Mouse (Mus musculus) layer of hippocampus, adult 2 months (tissue): ENCODE data around the gene Acad9. TPM values are rescaled to one million over a fixed set of nuclear protein-coding genes. Genes with fewer than 3 reads are reported as not detected.

Source experiments
- DNase-seq, 2 experiments: peaks; one replicate each; pipeline ENCODE4 v3.0.0; 2022; ENCODE audit warnings: low spot score in 2 of 2
- H3K27ac ChIP-seq: fragments of 200-600 bp; 2 replicates; pipeline ENCODE4 v1.8.1; 2022
- H3K4me3 ChIP-seq: fragments of 200-600 bp; 2 replicates; pipeline ENCODE4 v1.8.1; 2022; ENCODE audit warnings: mild to moderate bottlenecking
- CTCF ChIP-seq: fragments of 200-600 bp; conservative IDR thresholded peaks from 2 replicates; pipeline ENCODE4 v1.8.1; 2022; ENCODE audit warnings: antibody characterized with exemption, mild to moderate bottlenecking, moderate library complexity
- long read RNA-seq, 2 experiments: library from polyadenylated mRNA; stranded (forward); transcript quantifications; one replicate each; pipeline ENCODE4 v2.0.0; 2021; ENCODE audit warnings: borderline mapping rate in 2 of 2
- total RNA-seq, 2 experiments: library from RNA; stranded (reverse); gene quantifications; 2 replicates each; pipeline ENCODE4 v1.2.3; 2021

The Acad9 gene
- total RNA-seq = 10 to 100 TPM; 45.4 to 49.0 TPM
- long read RNA-seq, experiment 1, transcript Acad9-201 (18 exons, 3,930 nt) = major isoform, 24 of 36 reads
- long read RNA-seq, experiment 1, partial matches to known transcripts = 2 of 36 reads
- long read RNA-seq, experiment 1, other reads (novel, unspliced or antisense) = 10 of 36 reads
- long read RNA-seq, experiment 2, transcript Acad9-201 (18 exons, 3,930 nt) = major isoform, 42 of 63 reads
- long read RNA-seq, experiment 2, partial matches to known transcripts = 0 of 63 reads
- long read RNA-seq, experiment 2, other reads (novel, unspliced or antisense) = 20 of 63 reads

GRCm38 (mm10) chr3:36065843-36066651 lies at the start of gene Acad9:
Gene Acad9 (plus strand): TSS chr3:36065979.
- TF ChIP-seq CTCF = no peak
- peak; percentile 96 to 98 for DNase-seq
- Histone ChIP-seq H3K27ac (peak within 1 kb of the TSS; percentile 88), H3K4me3 (peak within 1 kb of the TSS; percentile 89)

- no peak overlapping the region for H3K27ac ChIP-seq
- DNase-seq = no peak
- TF ChIP-seq CTCF = no peak
- no peak overlapping the region for H3K4me3 ChIP-seq
Observed at GRCm38 (mm10) chr3:36025732-36026131, 40.0 kb upstream of the Acad9 start.

DNA sequence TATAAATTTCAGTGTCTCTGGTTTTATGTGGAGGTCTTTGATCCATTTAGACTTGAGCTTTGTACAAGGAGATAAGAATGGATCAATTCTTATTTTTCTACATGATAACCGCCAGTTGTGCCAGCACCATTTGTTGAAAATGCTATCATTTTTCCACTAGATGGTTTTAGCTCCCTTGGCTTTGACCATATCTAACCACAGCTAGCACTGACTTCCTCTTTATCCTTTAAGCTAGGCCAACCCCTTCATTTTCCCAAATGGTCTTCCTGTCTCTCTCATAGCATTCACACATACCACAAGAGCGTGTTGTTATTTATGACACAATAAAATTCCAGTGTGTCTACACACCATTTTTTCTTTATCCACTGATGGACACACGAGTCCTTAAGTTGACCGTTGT lies 35.8 kb upstream of the Acad9 start:
- DNase-seq = no peak
- no peak overlapping the region for H3K27ac ChIP-seq

DNA sequence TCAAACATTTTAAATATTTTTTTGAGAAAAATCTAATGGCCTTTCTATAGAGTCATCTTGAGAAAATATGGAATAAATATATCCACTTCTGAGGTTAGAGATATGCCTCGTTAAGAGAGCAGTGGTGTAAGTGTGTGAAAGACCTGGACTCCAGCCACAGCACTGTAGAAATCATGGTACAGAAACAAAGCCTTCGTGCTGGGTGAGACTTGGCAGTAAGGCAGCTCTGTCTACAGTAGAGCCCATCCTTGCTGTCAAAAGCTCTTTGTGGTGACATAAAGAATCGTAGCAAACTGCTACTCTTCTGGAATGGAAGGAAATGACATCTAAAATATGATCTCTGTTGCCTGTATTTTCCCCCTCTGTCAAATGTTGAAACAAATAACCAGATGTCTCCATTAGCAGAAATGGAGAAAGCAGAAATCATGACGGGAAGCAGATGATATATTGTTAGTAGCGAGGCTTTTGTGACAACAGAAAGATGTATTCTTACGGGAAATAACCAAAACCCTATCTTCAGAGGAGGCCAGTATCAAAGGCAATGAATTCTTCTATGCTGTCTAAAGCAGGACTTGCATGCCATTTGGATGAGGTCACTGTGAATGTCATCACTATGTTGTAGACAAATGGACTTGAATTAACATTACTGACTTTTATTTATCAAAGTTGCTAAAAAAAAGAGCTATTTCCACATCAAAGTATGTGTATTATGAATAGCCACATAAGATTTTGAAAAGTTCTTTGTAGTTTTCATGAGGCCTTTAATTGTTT lies 33.9 kb upstream of the Acad9 start:
- no peak for DNase-seq

More for the DNA sequence above, 35.8 kb upstream of the Acad9 start:
- no peak for TF ChIP-seq CTCF
- H3K4me3 ChIP-seq = no peak overlapping the region

DNA sequence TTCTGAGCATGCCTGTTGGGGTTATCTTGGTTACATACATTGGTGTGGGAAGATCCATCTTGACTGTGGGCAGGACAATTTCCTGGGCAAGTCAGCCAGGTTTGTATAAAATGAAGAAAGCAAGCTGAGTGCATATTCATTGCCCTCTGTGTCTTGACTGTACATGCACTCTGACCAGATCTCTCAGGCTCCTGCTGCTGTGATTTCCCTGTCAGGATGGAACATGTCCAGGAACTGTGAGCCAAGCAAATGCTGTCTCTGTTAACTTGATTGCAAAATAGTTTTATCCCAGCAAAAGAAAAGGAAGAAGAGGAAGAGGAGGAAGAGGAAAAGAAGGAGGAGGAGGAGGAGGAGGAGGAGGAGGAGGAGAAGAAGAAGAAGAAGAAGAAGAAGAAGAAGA lies 21.3 kb upstream of the Acad9 start:
- DNase-seq = no peak
- no peak overlapping the region for H3K4me3 ChIP-seq
- no peak overlapping the region for H3K27ac ChIP-seq
- no peak for TF ChIP-seq CTCF

More for the DNA sequence above, 33.9 kb upstream of the Acad9 start:
- no peak for TF ChIP-seq CTCF
- H3K4me3 ChIP-seq = no peak overlapping the region
- H3K27ac ChIP-seq = no peak overlapping the region

DNA sequence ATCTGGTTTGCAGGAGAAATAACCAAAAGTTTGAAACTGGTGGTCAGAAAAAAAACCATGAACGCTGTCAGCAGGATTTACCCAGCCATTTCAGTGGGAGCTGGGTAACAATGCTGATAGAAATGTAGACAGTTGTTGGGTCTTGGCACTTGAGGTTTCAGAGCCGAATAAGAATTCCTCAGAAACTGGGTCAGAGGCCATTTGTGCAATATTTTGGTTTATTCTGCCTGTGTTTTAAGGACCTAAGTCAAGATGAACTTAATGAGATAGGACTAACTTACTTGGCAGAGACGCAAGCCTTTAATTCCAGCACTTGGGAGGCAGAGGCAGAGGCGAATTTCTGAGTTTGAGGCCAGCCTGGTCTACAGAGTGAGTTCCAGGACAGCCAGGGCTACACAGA lies 20.7 kb upstream of the Acad9 start:
- Histone ChIP-seq H3K4me3 (no peak overlapping the region), H3K27ac (no peak overlapping the region)
- no peak for DNase-seq
- TF ChIP-seq CTCF = no peak

GRCm38 (mm10) chr3:36049106-36049505 lies 16.7 kb upstream of the Acad9 start:
- TF ChIP-seq CTCF = no peak
- no peak overlapping the region for H3K27ac ChIP-seq
- H3K4me3 ChIP-seq = no peak overlapping the region
- DNase-seq = no peak

- H3K4me3 ChIP-seq = no peak within 1 kb of the TSS
- no peak for TF ChIP-seq CTCF
- H3K27ac ChIP-seq = no peak within 1 kb of the TSS
- no peak for DNase-seq
Observed at GRCm38 (mm10) chr3:36053447-36053846, 12.3 kb upstream of the Acad9 start, which contains the start of gene Ccdc144b. Gene Ccdc144b (minus strand): TSS chr3:36053547.

GRCm38 (mm10) chr3:36060096-36060850 lies 5.5 kb upstream of the Acad9 start:
- no peak overlapping the region for H3K4me3 ChIP-seq
- peak; percentile 33 to 58 for DNase-seq
- peak; percentile 90 for TF ChIP-seq CTCF
- no peak overlapping the region for H3K27ac ChIP-seq

DNA sequence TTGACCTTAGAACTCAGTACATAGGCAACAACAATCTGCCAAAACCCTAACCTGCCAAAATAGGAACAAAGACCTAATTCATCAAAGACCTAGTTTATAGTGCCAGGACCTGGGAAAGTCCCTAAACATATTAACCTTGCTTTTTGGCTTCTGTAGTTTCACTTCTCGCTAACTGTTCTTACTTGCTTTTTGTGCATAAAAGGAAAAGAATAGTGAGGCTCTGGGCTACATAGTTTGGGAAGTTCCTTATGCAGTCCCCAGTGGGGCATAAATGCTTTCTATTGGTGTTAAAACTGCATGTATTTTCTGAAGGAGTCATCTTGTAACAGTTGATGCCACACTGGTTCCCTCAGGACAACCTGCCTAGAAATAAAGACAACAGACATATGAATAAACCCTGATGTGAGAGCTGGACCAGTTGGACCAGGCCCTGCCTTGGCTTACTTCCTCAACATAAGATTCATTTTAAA lies 1.2 kb upstream of the Acad9 start:
- H3K4me3 ChIP-seq = no peak overlapping the region
- no peak overlapping the region for H3K27ac ChIP-seq
- no peak for DNase-seq
- TF ChIP-seq CTCF = no peak

- no peak for DNase-seq
- Histone ChIP-seq H3K27ac (peak overlapping the region; percentile 88; the same call in 1 of the 2 replicates), H3K4me3 (peak overlapping the region; percentile 89)
- no peak for TF ChIP-seq CTCF
Observed at GRCm38 (mm10) chr3:36065166-36065565, 613 bp upstream of the Acad9 start.

- Histone ChIP-seq H3K4me3 (no peak overlapping the region), H3K27ac (no peak overlapping the region)
- TF ChIP-seq CTCF = no peak
- DNase-seq = no peak
Observed at GRCm38 (mm10) chr3:36067731-36068130, 2.0 kb downstream of the Acad9 start.

DNA sequence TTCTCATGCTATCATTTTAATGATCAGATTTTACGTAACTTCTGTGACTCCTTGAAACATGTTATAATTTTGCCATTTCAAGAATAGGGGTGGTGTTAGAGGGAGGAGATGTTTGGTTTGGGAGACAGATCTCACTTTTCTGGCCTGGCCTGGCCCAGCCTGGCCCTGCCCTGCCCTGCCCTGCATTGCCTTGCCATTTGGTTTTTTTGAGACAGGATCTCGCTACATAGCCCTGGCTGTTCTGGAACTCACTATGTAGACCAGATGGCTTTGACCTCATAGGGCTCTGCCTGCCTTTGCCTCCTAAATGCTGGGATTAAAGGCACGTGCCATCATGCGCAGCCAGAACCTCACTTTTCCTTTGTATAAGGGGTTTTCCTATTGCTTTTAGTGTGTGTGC lies 4.7 kb downstream of the Acad9 start:
- DNase-seq = no peak
- H3K4me3 ChIP-seq = no peak overlapping the region
- TF ChIP-seq CTCF = no peak
- peak overlapping the region; percentile 39; the same call in 1 of the 2 replicates for H3K27ac ChIP-seq
